Mouse (Mus musculus): ENCODE data around the gene Brat1. TPM values are rescaled to one million over a fixed set of nuclear protein-coding genes. Genes with fewer than 3 reads are reported as not detected.
A peak's percentile ranks its signal among the peaks of the same experiment; 100 is the strongest.

Brat1 gene
- polyA plus RNA-seq, 1 experiment from 2014 or later: 25.7 TPM

- 92% methylated on average over 15 of the region's 15 CpGs for WGBS
- peaks cover 22% of the 10 kb centered on the region for H3K4me1 ChIP-seq
Observed at GRCm38 (mm10) chr5:140752041-140752440, 47.2 kb downstream of the Brat1 start.

GRCm38 (mm10) chr5:140752639-140753038 lies 47.8 kb downstream of the Brat1 start:
- H3K27me3 ChIP-seq: no peaks in the 10 kb centered on the region
- peaks cover 6% of the 10 kb centered on the region; the same call in 1 of the 2 replicates for H3K9me3 ChIP-seq
- H3K4me2 ChIP-seq (replicated peaks): no peak overlapping the region
- H3K4me1 ChIP-seq: peaks cover 25% of the 10 kb centered on the region
- H3K27ac ChIP-seq: no peak overlapping the region
- 91% methylated on average over 3 of the region's 3 CpGs for WGBS
- H3K9ac ChIP-seq: no peak overlapping the region
- H3K36me3 ChIP-seq: peaks cover 18% of the 10 kb centered on the region
- ATAC-seq (ENCODE audit: low FRiP score, low read depth): no peak
- no peak overlapping the region for H3K4me3 ChIP-seq

More at GRCm38 (mm10) chr5:140752041-140752440, 47.2 kb downstream of the Brat1 start:
- H3K27ac ChIP-seq: no peak overlapping the region
- peaks cover 6% of the 10 kb centered on the region; the same call in 1 of the 2 replicates for H3K9me3 ChIP-seq
- H3K4me2 ChIP-seq (replicated peaks): no peak overlapping the region
- ATAC-seq (ENCODE audit: low FRiP score, low read depth): no peak
- H3K36me3 ChIP-seq: peaks cover 12% of the 10 kb centered on the region; the same call in 1 of the 2 replicates
- H3K27me3 ChIP-seq: no peaks in the 10 kb centered on the region
- H3K9ac ChIP-seq: no peak overlapping the region
- no peak overlapping the region for H3K4me3 ChIP-seq

DNA sequence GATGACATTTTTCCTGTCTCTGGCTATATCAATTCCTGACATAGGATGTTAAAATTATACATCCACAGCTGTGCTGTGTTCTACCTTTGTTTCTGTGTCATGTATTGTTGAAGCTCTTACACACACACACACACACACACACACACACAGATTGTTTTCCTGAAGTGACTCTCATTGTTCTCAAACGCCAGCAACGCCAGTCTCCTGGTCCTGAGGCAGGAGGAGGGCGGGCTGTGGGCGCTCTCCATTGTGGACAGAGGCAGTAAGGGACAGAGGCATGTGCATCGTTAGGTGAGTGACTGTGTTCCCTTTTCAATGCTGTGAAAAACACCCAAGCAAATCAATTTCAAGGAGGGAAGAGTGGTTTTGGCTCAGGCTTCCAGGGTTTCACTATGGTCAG lies 48.4 kb downstream of the Brat1 start:
- no peak overlapping the region for H3K4me2 ChIP-seq (replicated peaks)
- peaks cover 22% of the 10 kb centered on the region for H3K36me3 ChIP-seq
- WGBS: 77% methylated on average over 5 of the region's 5 CpGs
- H3K4me1 ChIP-seq: peaks cover 25% of the 10 kb centered on the region
- no peak overlapping the region for H3K27ac ChIP-seq
- H3K27me3 ChIP-seq: no peaks in the 10 kb centered on the region
- H3K9me3 ChIP-seq: peaks cover 6% of the 10 kb centered on the region; the same call in 1 of the 2 replicates
- H3K9ac ChIP-seq: no peak overlapping the region
- no peak for ATAC-seq (ENCODE audit: low FRiP score, low read depth)
- H3K4me3 ChIP-seq: no peak overlapping the region

DNA sequence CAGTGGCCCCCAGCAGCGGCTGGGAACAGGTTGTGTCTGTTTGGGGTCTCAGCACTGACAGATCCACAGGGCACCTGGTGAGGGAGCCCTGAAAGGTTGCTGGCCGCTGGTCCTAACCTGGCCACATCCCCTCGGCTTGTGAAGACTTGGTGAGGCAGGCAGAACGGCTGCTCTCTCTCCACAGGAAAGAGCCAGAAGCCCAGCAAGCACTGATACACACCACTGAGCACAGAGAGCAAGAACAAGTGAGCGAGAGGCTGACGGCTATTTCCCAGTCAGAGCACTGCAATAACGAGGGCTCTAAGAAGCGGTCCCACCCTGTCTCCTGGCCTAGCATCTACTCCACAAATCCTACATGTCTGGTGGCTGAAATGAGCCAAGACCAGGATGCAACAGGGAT lies 54.1 kb downstream of the Brat1 start:
- H3K27me3 ChIP-seq: no peaks in the 10 kb centered on the region
- H3K4me1 ChIP-seq: peaks cover 14% of the 10 kb centered on the region
- H3K36me3 ChIP-seq: peaks cover 60% of the 10 kb centered on the region
- no peak overlapping the region for H3K9ac ChIP-seq
- H3K27ac ChIP-seq: no peak overlapping the region
- H3K4me2 ChIP-seq (replicated peaks): no peak overlapping the region
- no peak overlapping the region for H3K4me3 ChIP-seq
- ATAC-seq (ENCODE audit: low FRiP score, low read depth): no peak
- no peaks in the 10 kb centered on the region for H3K9me3 ChIP-seq
- 81% methylated on average over 8 of the region's 8 CpGs for WGBS

DNA sequence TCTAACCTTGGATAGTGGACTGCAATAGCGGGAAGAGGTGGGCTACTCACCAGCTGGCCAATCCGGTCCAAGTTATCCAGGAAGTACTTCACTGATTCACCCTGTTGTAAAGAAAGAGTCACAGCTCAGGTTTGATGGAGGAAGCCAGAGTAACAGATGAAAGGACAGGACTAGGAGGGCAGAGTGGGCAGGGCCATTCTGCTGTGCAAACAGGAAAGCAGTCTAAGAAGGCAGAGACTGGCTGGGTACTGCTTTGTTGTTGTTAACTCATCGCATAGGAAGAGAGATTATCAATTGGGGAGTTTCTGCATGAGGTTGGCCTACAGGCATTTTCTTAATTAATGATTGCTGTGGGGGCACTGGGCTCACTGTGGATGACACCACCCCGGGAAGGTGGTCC lies 57.7 kb downstream of the Brat1 start:
- H3K9me3 ChIP-seq: no peaks in the 10 kb centered on the region
- no peak for ATAC-seq (ENCODE audit: low FRiP score, low read depth)
- no peak overlapping the region for H3K4me3 ChIP-seq
- 94% methylated on average over 4 of the region's 4 CpGs for WGBS
- peaks cover 1% of the 10 kb centered on the region for H3K4me1 ChIP-seq
- no peak overlapping the region for H3K27ac ChIP-seq
- H3K27me3 ChIP-seq: no peaks in the 10 kb centered on the region
- no peak overlapping the region for H3K9ac ChIP-seq
- H3K4me2 ChIP-seq (replicated peaks): no peak overlapping the region
- H3K36me3 ChIP-seq: peaks cover 43% of the 10 kb centered on the region

DNA sequence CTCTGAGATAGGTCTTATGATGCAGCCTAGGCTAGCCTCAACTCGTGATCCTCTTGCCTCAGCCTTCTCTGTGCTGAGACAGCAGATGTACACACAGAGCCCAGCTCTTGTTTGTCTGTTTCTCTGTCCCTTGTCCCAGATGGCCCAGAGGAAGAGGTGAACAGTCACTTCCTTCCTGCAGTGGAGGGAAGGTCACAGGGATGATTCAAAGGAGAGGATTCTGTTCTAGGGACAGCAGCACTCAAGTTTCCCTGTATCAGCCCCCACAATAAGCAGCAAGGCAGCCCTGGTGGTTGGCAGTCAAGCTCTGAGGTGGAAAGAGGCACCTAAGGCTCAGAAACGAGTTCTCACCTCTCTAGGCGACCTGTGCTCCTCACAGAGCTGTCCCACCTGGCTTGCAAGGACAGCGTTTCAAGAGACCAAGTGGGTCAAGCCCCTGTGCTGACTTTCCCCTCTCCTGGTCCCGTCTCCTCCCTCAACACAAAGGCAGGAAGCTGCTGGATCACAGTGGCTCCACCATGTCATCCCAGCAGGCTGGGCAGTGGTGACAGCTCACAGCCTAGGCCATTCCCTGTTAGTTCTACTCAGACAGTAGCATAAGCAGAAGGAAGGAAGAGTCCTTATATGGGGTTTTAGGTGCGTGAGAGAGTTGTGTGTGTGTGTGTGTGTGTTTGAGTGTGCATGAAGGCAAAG lies 60.3 kb downstream of the Brat1 start:
- H3K27me3 ChIP-seq: no peaks in the 10 kb centered on the region
- H3K4me1 ChIP-seq: peaks cover 24% of the 10 kb centered on the region
- no peak overlapping the region for H3K4me2 ChIP-seq (replicated peaks)
- ATAC-seq (ENCODE audit: low FRiP score, low read depth): no peak
- H3K9me3 ChIP-seq: no peaks in the 10 kb centered on the region
- no peak overlapping the region for H3K4me3 ChIP-seq
- 73% methylated on average over 6 of the region's 6 CpGs for WGBS
- no peak overlapping the region for H3K9ac ChIP-seq
- peaks cover 21% of the 10 kb centered on the region for H3K36me3 ChIP-seq
- H3K27ac ChIP-seq: peak overlapping the region; percentile 63; the same call in 1 of the 2 replicates

GRCm38 (mm10) chr5:140766566-140766965 lies 61.8 kb downstream of the Brat1 start:
- Histone ChIP-seq H3K9ac (no peak overlapping the region), H3K27ac (no peak overlapping the region), H3K27me3 (no peaks in the 10 kb centered on the region), H3K4me2 (replicated peaks) (no peak overlapping the region), H3K4me1 (peaks cover 34% of the 10 kb centered on the region), H3K36me3 (peaks cover 11% of the 10 kb centered on the region), H3K4me3 (no peak overlapping the region), H3K9me3 (no peaks in the 10 kb centered on the region)
- WGBS: 93% methylated on average over 4 of the region's 4 CpGs
- no peak for ATAC-seq (ENCODE audit: low FRiP score, low read depth)

DNA sequence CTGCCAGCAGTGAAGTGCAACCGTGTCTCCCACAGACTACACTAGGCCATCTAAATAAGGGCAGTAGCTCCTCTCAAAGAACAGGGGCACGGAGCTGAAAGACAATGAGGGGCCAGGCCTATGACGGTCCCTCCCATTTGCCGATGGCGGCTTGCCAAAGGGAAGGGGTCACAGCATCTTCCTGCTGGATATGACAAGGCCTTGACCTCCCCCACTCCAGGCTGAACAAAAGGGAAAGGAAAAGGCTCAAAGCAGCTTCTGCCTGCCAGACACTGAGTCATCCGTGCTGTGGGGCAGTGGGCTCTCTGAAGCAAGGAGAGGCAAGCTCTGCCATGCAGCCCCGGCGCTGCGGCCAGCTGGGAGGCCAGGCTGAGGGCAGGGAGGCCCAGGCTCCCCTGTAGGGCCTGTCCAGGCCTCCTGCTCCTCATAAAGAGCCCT lies 62.9 kb downstream of the Brat1 start:
- WGBS: 43% methylated on average over 9 of the region's 9 CpGs
- peak; percentile 45; the same call in 1 of the 2 replicates for ATAC-seq (ENCODE audit: low FRiP score, low read depth)
- H3K4me3 ChIP-seq: no peak overlapping the region
- peaks cover 46% of the 10 kb centered on the region for H3K4me1 ChIP-seq
- H3K4me2 ChIP-seq (replicated peaks): no peak overlapping the region
- H3K36me3 ChIP-seq: peaks cover 1% of the 10 kb centered on the region; the same call in 1 of the 2 replicates
- H3K27me3 ChIP-seq: no peaks in the 10 kb centered on the region
- no peaks in the 10 kb centered on the region for H3K9me3 ChIP-seq
- H3K27ac ChIP-seq: peak overlapping the region; percentile 80
- H3K9ac ChIP-seq: peak overlapping the region; percentile 56

- H3K27me3 ChIP-seq: no peaks in the 10 kb centered on the region
- H3K4me3 ChIP-seq: no peak overlapping the region
- 91% methylated on average over 5 of the region's 5 CpGs for WGBS
- ATAC-seq (ENCODE audit: low FRiP score, low read depth): no peak
- peak overlapping the region; percentile 80 for H3K27ac ChIP-seq
- peaks cover 2% of the 10 kb centered on the region; the same call in 1 of the 2 replicates for H3K36me3 ChIP-seq
- H3K9me3 ChIP-seq: no peaks in the 10 kb centered on the region
- peaks cover 47% of the 10 kb centered on the region for H3K4me1 ChIP-seq
- H3K9ac ChIP-seq: no peak overlapping the region
- no peak overlapping the region for H3K4me2 ChIP-seq (replicated peaks)
Observed at GRCm38 (mm10) chr5:140768333-140768732, 63.5 kb downstream of the Brat1 start.

Other genes with a start within 250 kb of the Brat1 start
- gene Chst12, start 199.5 kb upstream of the Brat1 start, polyA plus RNA-seq (2015; fragmentation: Nextera tagmentation; extraction: Ambion mirVana): 20.4 and 21.2 TPM in 2 replicates
- gene Grifin, start 139.9 kb upstream of the Brat1 start, polyA plus RNA-seq (2015; fragmentation: Nextera tagmentation; extraction: Ambion mirVana): not detected in 2 replicates
- gene Lfng, start 97.7 kb upstream of the Brat1 start, polyA plus RNA-seq (2015; fragmentation: Nextera tagmentation; extraction: Ambion mirVana): 13.4 and 13.5 TPM in 2 replicates
- 39.0 and 42.1 TPM in 2 replicates for gene Ttyh3, start 56.0 kb upstream of the Brat1 start, polyA plus RNA-seq (2015; fragmentation: Nextera tagmentation; extraction: Ambion mirVana)
- 25.2 and 27.1 TPM in 2 replicates for gene Iqce, start 2.6 kb upstream of the Brat1 start, polyA plus RNA-seq (2015; fragmentation: Nextera tagmentation; extraction: Ambion mirVana)
- 0.95 and 1.7 TPM in 2 replicates for gene Amz1, start 19.1 kb downstream of the Brat1 start, polyA plus RNA-seq (2015; fragmentation: Nextera tagmentation; extraction: Ambion mirVana)
- gene Gna12, start 125.4 kb downstream of the Brat1 start, polyA plus RNA-seq (2015; fragmentation: Nextera tagmentation; extraction: Ambion mirVana): 12.0 and 13.8 TPM in 2 replicates